Mouse (Mus musculus): Measurements from ENCODE around the gene Ccdc9b. TPM values are rescaled to one million over a fixed set of nuclear protein-coding genes. Genes with fewer than 3 reads are reported as not detected.

Gene Ccdc9b
- polyA plus RNA-seq, 1 experiment: 3.5 TPM

GRCm38 (mm10) chr2:118709655-118710221 lies 52.7 kb downstream of the Ccdc9b start:
- peaks cover 9% of the 10 kb centered on the region for H3K4me1 ChIP-seq (ENCODE audit: control insufficient read depth, insufficient read depth, low read length)
- no peak for TF ChIP-seq CTCF (IDR thresholded peaks at IDR 0.05; ENCODE audit: extremely low read depth, insufficient read depth, low read length)
- no peak for TF ChIP-seq POLR2A (IDR thresholded peaks at IDR 0.05; ENCODE audit: extremely low read depth, insufficient read depth, low read length)
- H3K27ac ChIP-seq (ENCODE audit: insufficient read depth, low read length): no peak overlapping the region
- H3K4me3 ChIP-seq (ENCODE audit: insufficient read depth, low read length): no peak overlapping the region

GRCm38 (mm10) chr2:118708472-118708871 lies 54.0 kb downstream of the Ccdc9b start:
- no peak for TF ChIP-seq POLR2A (IDR thresholded peaks at IDR 0.05; ENCODE audit: extremely low read depth, insufficient read depth, low read length)
- no peak for TF ChIP-seq CTCF (IDR thresholded peaks at IDR 0.05; ENCODE audit: extremely low read depth, insufficient read depth, low read length)
- H3K4me3 ChIP-seq (ENCODE audit: insufficient read depth, low read length): no peak overlapping the region

GRCm38 (mm10) chr2:118706436-118706835 lies 56.0 kb downstream of the Ccdc9b start:
- no peak overlapping the region for H3K27ac ChIP-seq (ENCODE audit: insufficient read depth, low read length)
- TF ChIP-seq CTCF (IDR thresholded peaks at IDR 0.05; ENCODE audit: extremely low read depth, insufficient read depth, low read length) (no peak), POLR2A (IDR thresholded peaks at IDR 0.05; ENCODE audit: extremely low read depth, insufficient read depth, low read length) (0 out of 2 replicates have a peak, but pooled peaks have one; percentile 10)
- H3K4me3 ChIP-seq (ENCODE audit: insufficient read depth, low read length): no peak overlapping the region
- H3K4me1 ChIP-seq (ENCODE audit: control insufficient read depth, insufficient read depth, low read length): peaks cover 3% of the 10 kb centered on the region

More at GRCm38 (mm10) chr2:118708472-118708871, 54.0 kb downstream of the Ccdc9b start:
- peaks cover 6% of the 10 kb centered on the region for H3K4me1 ChIP-seq (ENCODE audit: control insufficient read depth, insufficient read depth, low read length)
- H3K27ac ChIP-seq (ENCODE audit: insufficient read depth, low read length): no peak overlapping the region

Other genes with a start within 250 kb of the Ccdc9b start
- gene Bmf, start 213.0 kb downstream of the Ccdc9b start, polyA plus RNA-seq (2012; rRNA removed): 3.4 and 3.6 TPM in 2 replicates
- 1.9 and 2.8 TPM in 2 replicates for gene Bub1b, start 164.4 kb downstream of the Ccdc9b start, polyA plus RNA-seq (2012; rRNA removed)
- 58.0 and 63.1 TPM in 2 replicates for gene Pak6, start 99.4 kb downstream of the Ccdc9b start, polyA plus RNA-seq (2012; rRNA removed)
- gene Ankrd63, start 58.7 kb downstream of the Ccdc9b start, polyA plus RNA-seq (2012; rRNA removed): 11.3 and 17.9 TPM in 2 replicates
- 2.9 and 3.0 TPM in 2 replicates for gene Plcb2, start 34.2 kb downstream of the Ccdc9b start, polyA plus RNA-seq (2012; rRNA removed)
- gene Inafm2, start 16.9 kb downstream of the Ccdc9b start, polyA plus RNA-seq (2012; rRNA removed): 22.4 and 24.7 TPM in 2 replicates
- gene Phgr1, start 10.1 kb upstream of the Ccdc9b start, polyA plus RNA-seq (2012; rRNA removed): not detected in 2 replicates
- gene Disp2, start 17.1 kb upstream of the Ccdc9b start, polyA plus RNA-seq (2012; rRNA removed): 128 and 137 TPM in 2 replicates
- gene Knstrn, start 51.3 kb upstream of the Ccdc9b start, polyA plus RNA-seq (2012; rRNA removed): 1.9 and 2.2 TPM in 2 replicates
- gene Ivd, start 99.3 kb upstream of the Ccdc9b start, polyA plus RNA-seq (2012; rRNA removed): 104 and 119 TPM in 2 replicates
- gene Bahd1, start 137.7 kb upstream of the Ccdc9b start, polyA plus RNA-seq (2012; rRNA removed): 21.8 and 22.5 TPM in 2 replicates
- gene Chst14, start 163.8 kb upstream of the Ccdc9b start, polyA plus RNA-seq (2012; rRNA removed): 2.8 and 3.1 TPM in 2 replicates

Measured in cortical plate, adult 2 months (tissue).